Mouse (Mus musculus) limb, embryonic 13.5 days (tissue): Measurements from ENCODE around the gene Dusp9. TPM values are rescaled to one million over a fixed set of nuclear protein-coding genes. Genes with fewer than 3 reads are reported as not detected.
A peak's percentile ranks its signal among the peaks of the same experiment; 100 is the strongest.

Source experiments
- ATAC-seq: fragments of 200-750 bp; cut with Nextera tagmentation; 2 replicates; pipeline ENCODE4 v1.8.0; 2017; ENCODE audit warnings: low read depth, moderate number of reproducible peaks, moderate TSS enrichment; ENCODE audit not compliant: low FRiP score
- H3K27ac ChIP-seq: fragments of 300-500 bp; sonication (generic); 2 replicates; pipeline ENCODE4 v1.5.1; 2015; ENCODE audit warnings: inconsistent platforms, mild to moderate bottlenecking, moderate library complexity
- H3K27me3 ChIP-seq: fragments of 300-500 bp; sonication (generic); 2 replicates; pipeline ENCODE4 v1.6.1; 2015; ENCODE audit warnings: mild to moderate bottlenecking, inconsistent platforms
- H3K36me3 ChIP-seq: fragments of 300-500 bp; sonication (generic); 2 replicates; pipeline ENCODE4 v1.6.1; 2015; ENCODE audit warnings: inconsistent platforms, mild to moderate bottlenecking, moderate library complexity
- H3K4me1 ChIP-seq: fragments of 300-500 bp; sonication (generic); 2 replicates; pipeline ENCODE4 v1.6.1; 2015; ENCODE audit warnings: inconsistent platforms
- H3K4me2 ChIP-seq: fragments of 300-500 bp; sonication (generic); replicated peaks from 2 replicates; pipeline ENCODE4 v1.6.1; 2015; ENCODE audit warnings: inconsistent platforms, mild to moderate bottlenecking, moderate library complexity
- H3K4me3 ChIP-seq: fragments of 300-500 bp; sonication (generic); 2 replicates; pipeline ENCODE4 v1.5.1; 2015; ENCODE audit warnings: moderate library complexity, mild to moderate bottlenecking, inconsistent platforms
- H3K9ac ChIP-seq: fragments of 300-500 bp; sonication (generic); 2 replicates; pipeline ENCODE4 v1.6.1; 2015; ENCODE audit warnings: mild to moderate bottlenecking, inconsistent platforms
- H3K9me3 ChIP-seq: fragments of 300-500 bp; sonication (generic); 2 replicates; pipeline ENCODE4 v1.6.1; 2016; ENCODE audit warnings: inconsistent platforms
- WGBS: fragments of 180-500 bp; shearing (Covaris S2); methylation state at CpG from one replicate; pipeline ENCODE4 v1.1.7; 2015; 5-methylcytosine and 5-hydroxymethylcytosine counted together
- polyA plus RNA-seq: library from polyadenylated mRNA; unstranded; fragments of >200 nt; fragmentation: Nextera tagmentation; extraction: Ambion mirVana; gene quantifications from 2 replicates; pipeline ENCODE4 v1.2.1, GENCODE M21; 2015

The Dusp9 gene
- 22.6 and 23.2 TPM in 2 replicates for polyA plus RNA-seq

DNA sequence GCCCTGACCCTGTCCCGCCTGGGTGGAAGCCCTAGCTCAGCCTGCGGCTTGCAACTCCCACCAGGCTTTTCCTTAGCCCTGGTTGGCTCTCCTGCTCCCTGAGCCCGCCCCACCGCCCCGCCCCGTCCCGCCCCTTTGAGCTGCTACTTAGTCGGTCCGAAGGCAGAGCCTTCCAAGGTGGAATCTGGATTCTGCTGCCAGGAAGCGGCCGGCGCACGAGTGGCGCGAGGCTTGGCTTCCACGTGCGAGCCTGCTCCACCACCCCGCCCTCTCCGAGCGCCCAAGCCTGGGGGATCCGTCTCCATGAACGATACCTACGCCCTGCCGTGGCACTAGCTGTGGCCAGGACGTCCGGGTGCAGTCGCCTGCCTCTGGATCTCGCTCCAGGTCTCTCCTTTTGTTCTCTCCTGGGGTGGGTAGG is at the start of gene Dusp9:
Gene Dusp9 (plus strand): TSS at position 165 of the 421 bp plus-strand sequence.
- Histone ChIP-seq H3K36me3 (no peaks in the 10 kb centered on the region), H3K4me1 (peaks cover 9% of the 10 kb centered on the region), H3K27me3 (peaks cover 66% of the 10 kb centered on the region), H3K27ac (no peak within 1 kb of the TSS), H3K9ac (peak within 1 kb of the TSS; percentile 57), H3K4me3 (peak within 1 kb of the TSS; percentile 43), H3K4me2 (peak within 1 kb of the TSS; percentile 66), H3K9me3 (no peaks in the 10 kb centered on the region)
- ATAC-seq, result peak; percentile 84
- 15% methylated on average over 28 of the region's 28 CpGs for WGBS

DNA sequence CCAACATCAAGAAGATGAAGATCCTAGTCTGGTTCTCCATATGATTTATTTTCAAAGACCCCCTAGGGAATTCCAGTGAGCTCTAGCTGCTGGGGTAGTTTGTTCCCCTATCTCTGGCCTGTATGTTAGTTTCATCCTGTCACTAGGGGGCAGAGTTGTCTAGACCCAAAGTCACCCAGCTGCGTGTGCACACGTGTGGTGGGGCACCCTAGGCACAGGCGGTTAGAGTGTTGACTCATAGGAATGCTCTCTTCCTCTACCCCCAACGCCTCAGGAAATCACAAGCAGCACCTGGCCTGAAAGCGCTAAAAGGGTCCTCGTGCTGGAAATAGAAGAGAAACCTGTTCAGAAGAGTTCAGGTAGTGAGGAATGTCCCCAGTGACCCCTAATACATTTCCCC is 46.0 kb upstream of the Dusp9 start:
- H3K27ac ChIP-seq, result no peak overlapping the region
- no peak overlapping the region for H3K4me3 ChIP-seq
- ATAC-seq, result no peak
- H3K27me3 ChIP-seq, result peaks cover 9% of the 10 kb centered on the region; the same call in 1 of the 2 replicates
- 24% methylated on average over 6 of the region's 6 CpGs for WGBS
- H3K9me3 ChIP-seq, result no peaks in the 10 kb centered on the region
- no peak overlapping the region for H3K9ac ChIP-seq
- peaks cover 7% of the 10 kb centered on the region; the same call in 1 of the 2 replicates for H3K4me1 ChIP-seq
- H3K36me3 ChIP-seq, result no peaks in the 10 kb centered on the region
- H3K4me2 ChIP-seq, result no peak overlapping the region

DNA sequence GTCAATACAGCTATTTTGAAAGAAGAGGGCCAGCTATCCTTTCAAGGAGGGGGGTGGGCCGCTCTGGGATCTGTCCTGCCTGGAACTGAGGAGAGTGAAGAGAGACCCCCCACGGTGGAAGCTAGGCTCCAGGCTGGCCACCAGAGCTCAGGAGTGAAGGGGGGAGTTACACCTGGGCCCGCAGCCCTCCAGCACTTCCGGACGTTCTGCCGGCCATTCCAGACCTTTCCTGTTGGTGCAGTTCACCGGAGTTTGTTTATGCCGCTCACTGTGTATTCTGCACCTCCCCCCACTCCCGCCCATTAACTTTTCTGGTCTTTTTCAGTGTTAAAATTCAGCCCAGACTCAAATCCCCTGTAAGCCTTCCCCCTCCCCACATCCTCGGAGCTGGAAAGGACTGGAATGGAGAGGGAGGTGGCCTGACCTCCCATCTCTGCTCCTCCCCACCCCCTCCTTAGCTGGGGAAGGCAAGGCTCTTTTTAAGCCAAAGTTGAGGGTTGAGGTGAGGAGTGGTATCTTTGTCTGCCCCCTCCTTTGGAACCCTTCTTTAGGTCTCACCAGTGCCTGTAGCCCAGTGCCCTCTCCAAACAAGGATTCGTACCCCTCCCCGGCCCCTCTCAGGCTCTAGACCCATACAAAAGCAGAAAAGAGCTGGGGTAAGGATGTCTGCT is 44.6 kb upstream of the Dusp9 start:
- Histone ChIP-seq H3K4me1 (peaks cover 7% of the 10 kb centered on the region; the same call in 1 of the 2 replicates), H3K4me2 (peak overlapping the region; percentile 25; the same call in 1 of the 2 replicates), H3K9ac (no peak overlapping the region), H3K36me3 (no peaks in the 10 kb centered on the region), H3K27ac (no peak overlapping the region), H3K27me3 (peaks cover 5% of the 10 kb centered on the region; the same call in 1 of the 2 replicates), H3K4me3 (no peak overlapping the region), H3K9me3 (no peaks in the 10 kb centered on the region)
- ATAC-seq, result no peak
- 24% methylated on average over 12 of the region's 12 CpGs for WGBS

DNA sequence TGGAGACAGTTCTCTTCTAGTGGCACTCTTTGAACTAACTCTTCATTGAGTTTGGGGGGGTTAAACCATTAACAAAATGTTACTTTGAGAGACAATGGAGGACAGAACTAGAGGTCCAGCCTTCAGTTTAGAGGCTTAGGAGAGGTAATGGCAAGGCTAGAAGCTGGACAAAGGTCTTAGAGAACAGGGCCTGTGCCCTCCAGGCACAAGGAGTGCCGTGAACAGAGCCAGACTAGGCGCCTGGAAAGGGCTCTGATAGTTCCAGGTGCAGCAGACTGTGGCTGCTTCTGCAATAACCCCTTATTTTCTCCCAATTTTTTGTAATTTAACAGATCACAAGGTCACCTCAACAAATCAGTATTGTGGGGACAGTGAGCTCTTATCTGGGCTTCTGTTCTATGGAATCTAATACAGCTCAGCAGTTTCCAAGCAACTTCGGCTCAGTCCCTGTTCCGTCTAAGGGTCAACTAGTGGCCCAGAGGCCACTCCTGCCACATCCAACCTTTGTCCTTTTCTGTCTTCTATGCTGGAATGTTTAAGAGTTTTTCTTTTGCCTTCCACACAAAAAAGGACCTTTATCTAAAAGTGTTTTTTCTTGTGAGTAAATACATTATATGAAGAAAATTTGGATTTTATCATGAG is 43.8 kb upstream of the Dusp9 start:
- no peak for ATAC-seq
- H3K9ac ChIP-seq, result no peak overlapping the region
- H3K9me3 ChIP-seq, result no peaks in the 10 kb centered on the region
- no peak overlapping the region for H3K27ac ChIP-seq
- H3K4me1 ChIP-seq, result peaks cover 7% of the 10 kb centered on the region; the same call in 1 of the 2 replicates
- WGBS, result 59% methylated on average over 4 of the region's 4 CpGs
- H3K4me3 ChIP-seq, result no peak overlapping the region
- H3K4me2 ChIP-seq, result no peak overlapping the region
- peaks cover 5% of the 10 kb centered on the region; the same call in 1 of the 2 replicates for H3K27me3 ChIP-seq
- H3K36me3 ChIP-seq, result no peaks in the 10 kb centered on the region

DNA sequence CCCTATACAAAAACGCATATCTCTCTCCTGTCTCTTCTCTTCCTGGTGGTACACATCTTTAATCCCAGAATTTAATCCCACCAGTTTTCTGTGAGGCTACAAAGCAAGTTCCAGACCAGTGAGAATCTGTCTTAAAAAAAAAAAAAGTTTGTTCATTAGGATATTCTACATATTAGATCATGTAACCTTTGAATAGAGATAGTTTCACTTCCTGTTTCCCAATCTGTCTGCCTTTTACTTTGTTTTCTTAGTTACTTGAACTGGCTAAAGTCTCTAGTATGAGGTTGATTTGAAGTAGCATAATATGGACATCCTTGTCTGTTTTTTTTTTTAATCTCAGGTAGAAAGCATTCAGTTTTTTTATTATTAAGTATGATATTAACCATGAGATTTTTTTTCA is 37.8 kb upstream of the Dusp9 start:
- Histone ChIP-seq H3K36me3 (no peaks in the 10 kb centered on the region), H3K27me3 (no peaks in the 10 kb centered on the region), H3K4me3 (no peak overlapping the region), H3K9ac (no peak overlapping the region), H3K9me3 (no peaks in the 10 kb centered on the region), H3K27ac (no peak overlapping the region), H3K4me2 (no peak overlapping the region), H3K4me1 (no peaks in the 10 kb centered on the region)
- no peak for ATAC-seq
- 79% methylated on average over 1 of the region's 1 CpGs for WGBS

- Histone ChIP-seq H3K4me2 (no peak overlapping the region), H3K27ac (no peak overlapping the region), H3K9me3 (no peaks in the 10 kb centered on the region), H3K27me3 (peaks cover 13% of the 10 kb centered on the region; the same call in 1 of the 2 replicates), H3K4me3 (no peak overlapping the region), H3K9ac (no peak overlapping the region), H3K36me3 (no peaks in the 10 kb centered on the region), H3K4me1 (no peaks in the 10 kb centered on the region)
- no peak for ATAC-seq
- WGBS, result 72% methylated on average over 4 of the region's 4 CpGs
Observed at GRCm38 (mm10) chrX:73613665-73614064, 25.6 kb upstream of the Dusp9 start.

DNA sequence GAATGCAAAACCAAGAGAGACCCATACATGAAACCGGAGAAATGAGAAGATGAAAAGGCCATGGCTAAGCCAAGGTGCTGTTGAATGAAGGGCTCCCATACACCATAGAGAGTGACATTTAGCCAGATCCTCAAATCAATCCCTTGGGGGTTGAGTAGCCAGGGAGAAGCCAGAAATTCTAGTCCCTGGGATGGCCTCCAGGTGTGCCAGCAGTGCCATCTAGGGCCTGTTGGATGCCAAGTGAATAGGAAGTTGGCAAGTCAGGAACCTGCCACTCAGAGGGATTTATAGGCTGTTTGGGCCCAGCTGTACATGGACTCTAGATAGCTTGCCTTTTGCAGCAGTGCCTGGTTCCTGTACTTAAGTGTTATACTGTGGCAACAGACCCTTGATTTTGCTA is 23.3 kb upstream of the Dusp9 start:
- Histone ChIP-seq H3K9ac (no peak overlapping the region), H3K27ac (no peak overlapping the region), H3K9me3 (no peaks in the 10 kb centered on the region), H3K4me3 (no peak overlapping the region), H3K27me3 (peaks cover 13% of the 10 kb centered on the region; the same call in 1 of the 2 replicates), H3K4me2 (no peak overlapping the region), H3K36me3 (no peaks in the 10 kb centered on the region), H3K4me1 (no peaks in the 10 kb centered on the region)
- no peak for ATAC-seq
- WGBS, result 88% methylated on average over 1 of the region's 1 CpGs

GRCm38 (mm10) chrX:73619401-73619800 is 19.8 kb upstream of the Dusp9 start:
- Histone ChIP-seq H3K9ac (no peak overlapping the region), H3K27me3 (peaks cover 13% of the 10 kb centered on the region; the same call in 1 of the 2 replicates), H3K4me1 (no peaks in the 10 kb centered on the region), H3K36me3 (no peaks in the 10 kb centered on the region), H3K4me3 (no peak overlapping the region), H3K9me3 (no peaks in the 10 kb centered on the region), H3K27ac (no peak overlapping the region), H3K4me2 (no peak overlapping the region)
- no peak for ATAC-seq

DNA sequence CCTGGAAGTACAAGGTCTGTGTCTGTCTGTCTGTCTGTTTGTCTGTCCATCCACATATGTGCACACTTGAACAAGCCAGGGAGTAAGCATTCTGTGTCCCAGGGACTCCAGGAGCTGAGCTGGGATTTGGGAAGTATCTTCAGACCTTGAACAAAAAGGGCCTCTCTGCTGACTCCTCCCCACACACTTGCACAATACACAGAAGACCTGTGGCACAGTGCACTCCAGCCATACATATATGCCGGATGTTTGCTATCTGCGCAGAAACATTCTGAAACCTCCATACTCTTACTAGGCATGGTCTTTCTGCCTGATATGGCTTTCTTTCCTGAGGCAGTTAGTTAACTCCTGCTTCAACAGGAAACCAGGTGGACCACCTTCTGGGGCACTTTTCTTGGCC is 19.3 kb upstream of the Dusp9 start:
- Histone ChIP-seq H3K4me1 (no peaks in the 10 kb centered on the region), H3K27me3 (peaks cover 13% of the 10 kb centered on the region; the same call in 1 of the 2 replicates), H3K9me3 (no peaks in the 10 kb centered on the region), H3K36me3 (no peaks in the 10 kb centered on the region), H3K27ac (no peak overlapping the region), H3K9ac (no peak overlapping the region), H3K4me2 (no peak overlapping the region), H3K4me3 (no peak overlapping the region)
- no peak for ATAC-seq
- 93% methylated on average over 2 of the region's 2 CpGs for WGBS

DNA sequence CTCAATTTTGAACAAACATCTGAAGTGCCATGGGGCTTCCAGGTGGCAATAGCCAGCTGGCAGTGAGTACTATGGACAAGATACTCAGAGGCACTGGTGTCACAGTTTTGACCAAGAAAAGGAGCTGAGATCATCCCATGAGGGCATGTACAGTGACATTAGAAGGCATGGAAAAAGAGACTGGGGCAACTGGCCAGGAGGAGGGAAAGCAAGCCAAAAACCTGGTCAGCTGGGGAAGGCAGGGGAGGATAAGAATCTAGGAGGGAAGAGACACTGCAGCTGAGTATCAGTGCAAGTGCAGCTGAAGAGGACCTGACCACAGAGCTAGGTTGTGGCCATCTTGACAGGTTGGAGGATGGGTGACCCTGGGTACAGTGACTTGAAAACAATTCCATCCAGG is 12.2 kb upstream of the Dusp9 start:
- Histone ChIP-seq H3K9me3 (no peaks in the 10 kb centered on the region), H3K4me1 (no peaks in the 10 kb centered on the region), H3K27me3 (peaks cover 16% of the 10 kb centered on the region; the same call in 1 of the 2 replicates), H3K4me2 (no peak overlapping the region), H3K4me3 (no peak overlapping the region), H3K9ac (no peak overlapping the region), H3K36me3 (no peaks in the 10 kb centered on the region), H3K27ac (no peak overlapping the region)
- ATAC-seq, result no peak

GRCm38 (mm10) chrX:73635425-73635824 is 3.8 kb upstream of the Dusp9 start:
- Histone ChIP-seq H3K4me3 (peak overlapping the region; percentile 29), H3K27me3 (peaks cover 77% of the 10 kb centered on the region), H3K4me2 (peak overlapping the region; percentile 59), H3K27ac (no peak overlapping the region), H3K9ac (0 out of 2 replicates have a peak overlapping the region, but pooled peaks have one; percentile 25), H3K9me3 (no peaks in the 10 kb centered on the region), H3K36me3 (no peaks in the 10 kb centered on the region), H3K4me1 (peaks cover 9% of the 10 kb centered on the region)
- no peak for ATAC-seq
- 17% methylated on average over 17 of the region's 19 CpGs for WGBS

DNA sequence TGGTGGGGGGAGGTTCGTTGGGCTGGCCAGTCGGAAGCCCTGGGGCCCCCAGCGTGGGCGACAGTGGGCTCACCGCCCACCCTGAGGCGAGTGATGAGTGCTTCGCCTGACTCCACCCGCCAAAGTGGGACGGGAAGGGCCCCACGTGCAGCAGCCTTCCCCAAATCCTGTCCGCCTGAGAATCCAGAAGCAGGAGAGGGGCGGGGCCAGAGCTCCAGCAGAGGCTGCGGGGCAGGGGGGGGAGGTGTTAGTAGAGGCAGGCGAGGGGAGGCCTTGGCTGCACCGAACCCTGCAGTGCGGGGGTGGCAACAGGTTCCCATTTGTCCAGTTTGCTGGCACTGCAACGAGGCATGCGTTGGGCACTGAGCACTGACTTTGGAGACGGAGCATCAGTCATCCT is 1.8 kb upstream of the Dusp9 start:
- ATAC-seq, result no peak
- H3K36me3 ChIP-seq, result no peaks in the 10 kb centered on the region
- H3K4me2 ChIP-seq, result peak overlapping the region; percentile 70
- H3K4me1 ChIP-seq, result peaks cover 9% of the 10 kb centered on the region
- WGBS, result 14% methylated on average over 19 of the region's 19 CpGs
- H3K27me3 ChIP-seq, result peaks cover 81% of the 10 kb centered on the region
- H3K9ac ChIP-seq, result no peak overlapping the region; the same call in 1 of the 2 replicates
- H3K9me3 ChIP-seq, result no peaks in the 10 kb centered on the region
- H3K27ac ChIP-seq, result no peak overlapping the region
- H3K4me3 ChIP-seq, result peak overlapping the region; percentile 40
